Mouse (Mus musculus): ENCODE results near the gene Slc2a13. TPM values are rescaled to one million over a fixed set of nuclear protein-coding genes. Genes with fewer than 3 reads are reported as not detected.

The Slc2a13 gene
- polyA plus RNA-seq, 1 experiment, result 0.14 TPM

GRCm38 (mm10) chr15:91255308-91255707 is 317.8 kb downstream of the Slc2a13 start:
- TF ChIP-seq POLR2A (IDR thresholded peaks at IDR 0.05; ENCODE audit: control insufficient read depth, low read depth, low read length) (no peak), CTCF (IDR thresholded peaks at IDR 0.05; ENCODE audit: control insufficient read depth, insufficient read depth, insufficient replicate concordance, low read depth, low read length) (no peak)
- no peaks in the 10 kb centered on the region for H3K27me3 ChIP-seq (ENCODE audit: control insufficient read depth, insufficient read depth, low read length)
- no peaks in the 10 kb centered on the region for H3K4me1 ChIP-seq (ENCODE audit: control insufficient read depth, insufficient read depth, low read length)
- no peak overlapping the region for H3K27ac ChIP-seq (ENCODE audit: control insufficient read depth, insufficient read depth, low read depth, low read length)
- H3K36me3 ChIP-seq (ENCODE audit: control insufficient read depth, insufficient read depth, low read length), result peaks cover 4% of the 10 kb centered on the region
- H3K4me3 ChIP-seq (ENCODE audit: control insufficient read depth, low read depth, low read length), result no peak overlapping the region

- TF ChIP-seq POLR2A (IDR thresholded peaks at IDR 0.05; ENCODE audit: control insufficient read depth, low read depth, low read length), result no peak
- no peak for TF ChIP-seq CTCF (IDR thresholded peaks at IDR 0.05; ENCODE audit: control insufficient read depth, insufficient read depth, insufficient replicate concordance, low read depth, low read length)
- H3K4me1 ChIP-seq (ENCODE audit: control insufficient read depth, insufficient read depth, low read length), result no peaks in the 10 kb centered on the region
- H3K27ac ChIP-seq (ENCODE audit: control insufficient read depth, insufficient read depth, low read depth, low read length), result no peak overlapping the region
- H3K4me3 ChIP-seq (ENCODE audit: control insufficient read depth, low read depth, low read length), result no peak overlapping the region
- peaks cover 4% of the 10 kb centered on the region for H3K36me3 ChIP-seq (ENCODE audit: control insufficient read depth, insufficient read depth, low read length)
- no peaks in the 10 kb centered on the region for H3K27me3 ChIP-seq (ENCODE audit: control insufficient read depth, insufficient read depth, low read length)
Measured at GRCm38 (mm10) chr15:91252956-91253355, 320.1 kb downstream of the Slc2a13 start.

DNA sequence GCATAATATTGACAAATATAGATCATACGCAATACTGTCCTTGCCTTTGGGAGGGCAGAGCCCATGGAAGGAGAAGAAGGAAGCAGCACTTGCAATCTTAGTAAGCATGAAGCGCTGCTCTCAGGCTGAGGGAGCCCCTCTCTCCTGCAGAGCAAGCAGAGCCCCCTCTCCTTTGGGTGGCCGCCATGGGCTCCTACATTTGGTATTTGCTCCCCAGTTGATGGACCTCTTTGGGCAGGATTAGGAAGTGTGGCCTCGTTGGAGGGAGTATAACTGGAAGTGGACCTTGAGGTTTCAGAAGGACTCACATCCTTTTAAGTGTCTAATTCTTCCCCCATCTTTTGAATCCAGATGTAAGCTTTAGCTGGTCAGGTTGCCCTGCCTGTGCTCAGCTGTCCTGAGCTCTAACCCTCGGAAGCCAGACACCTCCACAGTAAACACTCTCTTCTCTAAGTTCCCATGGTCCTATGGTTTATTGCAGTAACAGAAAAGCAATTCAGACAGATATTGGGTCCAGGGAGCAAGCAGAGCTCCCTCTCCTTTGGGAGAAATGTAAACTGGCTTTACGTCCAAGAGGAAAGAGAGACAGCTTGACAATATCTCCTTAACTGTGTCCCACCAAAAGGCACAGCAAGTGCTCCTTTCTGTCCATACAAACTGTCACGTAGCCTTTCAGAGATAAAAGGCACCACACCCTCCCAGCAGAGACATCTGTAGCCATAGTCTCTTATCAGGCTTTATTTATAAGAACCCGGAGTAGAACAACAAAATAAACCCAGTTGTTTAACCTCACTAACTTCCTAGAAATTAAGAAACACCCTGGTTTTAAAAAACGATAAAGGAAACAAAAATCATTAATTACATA is 321.3 kb downstream of the Slc2a13 start:
- TF ChIP-seq POLR2A (IDR thresholded peaks at IDR 0.05; ENCODE audit: control insufficient read depth, low read depth, low read length) (no peak), CTCF (IDR thresholded peaks at IDR 0.05; ENCODE audit: control insufficient read depth, insufficient read depth, insufficient replicate concordance, low read depth, low read length) (no peak)
- Histone ChIP-seq H3K36me3 (ENCODE audit: control insufficient read depth, insufficient read depth, low read length) (no peaks in the 10 kb centered on the region), H3K4me1 (ENCODE audit: control insufficient read depth, insufficient read depth, low read length) (no peaks in the 10 kb centered on the region), H3K4me3 (ENCODE audit: control insufficient read depth, low read depth, low read length) (no peak overlapping the region), H3K27ac (ENCODE audit: control insufficient read depth, insufficient read depth, low read depth, low read length) (no peak overlapping the region), H3K27me3 (ENCODE audit: control insufficient read depth, insufficient read depth, low read length) (no peaks in the 10 kb centered on the region)

- no peak overlapping the region for H3K27ac ChIP-seq (ENCODE audit: control insufficient read depth, insufficient read depth, low read depth, low read length)
- H3K36me3 ChIP-seq (ENCODE audit: control insufficient read depth, insufficient read depth, low read length), result no peaks in the 10 kb centered on the region
- no peak for TF ChIP-seq POLR2A (IDR thresholded peaks at IDR 0.05; ENCODE audit: control insufficient read depth, low read depth, low read length)
- no peak for TF ChIP-seq CTCF (IDR thresholded peaks at IDR 0.05; ENCODE audit: control insufficient read depth, insufficient read depth, insufficient replicate concordance, low read depth, low read length)
- no peak overlapping the region for H3K4me3 ChIP-seq (ENCODE audit: control insufficient read depth, low read depth, low read length)
- H3K4me1 ChIP-seq (ENCODE audit: control insufficient read depth, insufficient read depth, low read length), result no peaks in the 10 kb centered on the region
- no peaks in the 10 kb centered on the region for H3K27me3 ChIP-seq (ENCODE audit: control insufficient read depth, insufficient read depth, low read length)
Measured at GRCm38 (mm10) chr15:91250815-91251214, 322.2 kb downstream of the Slc2a13 start.

DNA sequence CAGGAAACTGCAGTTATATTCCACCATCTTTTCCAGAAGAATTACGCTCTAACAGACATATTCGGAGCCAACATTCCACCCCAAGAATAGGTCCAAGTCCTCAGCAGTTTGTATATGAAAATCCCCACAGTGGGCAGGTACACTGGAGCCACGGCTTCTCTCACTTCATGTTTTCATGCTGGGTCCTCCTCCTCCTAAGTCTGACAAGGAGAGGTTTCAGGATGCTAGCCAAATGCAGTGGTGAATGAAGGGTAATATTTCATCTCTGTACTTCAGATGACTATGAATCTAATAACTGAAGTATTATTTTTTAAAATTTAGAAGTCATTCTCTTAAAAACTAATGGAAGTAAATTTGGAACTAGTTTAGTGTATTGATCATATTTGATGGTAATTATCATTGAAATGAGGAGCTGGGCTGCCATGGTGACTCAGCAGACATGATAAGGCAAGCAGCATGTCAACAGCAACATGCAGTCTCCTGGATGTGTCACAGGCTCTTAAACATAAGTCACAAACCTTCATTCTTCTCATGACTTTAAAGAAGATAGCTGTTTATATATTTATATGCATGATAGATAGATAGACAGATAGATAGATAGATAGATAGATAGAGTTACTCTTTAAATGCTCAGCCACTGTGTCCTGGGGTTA is 332.3 kb downstream of the Slc2a13 start:
- Histone ChIP-seq H3K36me3 (ENCODE audit: control insufficient read depth, insufficient read depth, low read length) (peaks cover 3% of the 10 kb centered on the region; the same call in 1 of the 2 replicates), H3K4me3 (ENCODE audit: control insufficient read depth, low read depth, low read length) (no peak overlapping the region), H3K27ac (ENCODE audit: control insufficient read depth, insufficient read depth, low read depth, low read length) (no peak overlapping the region), H3K27me3 (ENCODE audit: control insufficient read depth, insufficient read depth, low read length) (no peaks in the 10 kb centered on the region), H3K4me1 (ENCODE audit: control insufficient read depth, insufficient read depth, low read length) (no peaks in the 10 kb centered on the region)
- TF ChIP-seq CTCF (IDR thresholded peaks at IDR 0.05; ENCODE audit: control insufficient read depth, insufficient read depth, insufficient replicate concordance, low read depth, low read length), result no peak

GRCm38 (mm10) chr15:91237294-91237693 is 335.8 kb downstream of the Slc2a13 start:
- peaks cover 3% of the 10 kb centered on the region; the same call in 1 of the 2 replicates for H3K36me3 ChIP-seq (ENCODE audit: control insufficient read depth, insufficient read depth, low read length)
- no peaks in the 10 kb centered on the region for H3K27me3 ChIP-seq (ENCODE audit: control insufficient read depth, insufficient read depth, low read length)
- H3K4me3 ChIP-seq (ENCODE audit: control insufficient read depth, low read depth, low read length), result no peak overlapping the region
- TF ChIP-seq CTCF (IDR thresholded peaks at IDR 0.05; ENCODE audit: control insufficient read depth, insufficient read depth, insufficient replicate concordance, low read depth, low read length), result no peak
- no peak for TF ChIP-seq POLR2A (IDR thresholded peaks at IDR 0.05; ENCODE audit: control insufficient read depth, low read depth, low read length)
- H3K27ac ChIP-seq (ENCODE audit: control insufficient read depth, insufficient read depth, low read depth, low read length), result no peak overlapping the region
- no peaks in the 10 kb centered on the region for H3K4me1 ChIP-seq (ENCODE audit: control insufficient read depth, insufficient read depth, low read length)

Other genes starting within 250 kb of the Slc2a13 start
- gene Lrrk2, start 99.9 kb upstream of the Slc2a13 start, polyA plus RNA-seq (2012; rRNA removed), result 3.9 and 4.2 TPM in 2 replicates

Data from testis, adult 2 months (tissue).